7 mouse cellular contexts compared by ENCODE assay signal in genomic region chr5:31452886-31453410, GRCm38 (mm10). TPM values are rescaled to one million over a fixed set of nuclear protein-coding genes. Genes with fewer than 3 reads are reported as not detected.
DNase-seq lines count a peak whose midpoint lies in the region; ATAC-seq and TF ChIP-seq lines count a peak whose summit lies in the region.

No protein-coding gene starts in this region.

- no peak for ATAC-seq in intestine, embryonic 14.5 days (replicated peaks; ENCODE audit: low FRiP score, low TSS enrichment, low read depth)
- ATAC-seq in neural tube, embryonic 12.5 days (ENCODE audit: low FRiP score, low read depth) = no peak

- peak overlapping the region; percentile 75 for H3K4me3 ChIP-seq in testis, adult 2 months (ENCODE audit: control insufficient read depth, low read depth, low read length)
- peak overlapping the region; percentile 51 for H3K4me3 ChIP-seq in intestine, embryonic 14.5 days (ENCODE audit: low read depth, low read length)
- H3K4me3 ChIP-seq in neural tube, embryonic 12.5 days = peak overlapping the region; percentile 43

- DNase-seq in testis, postnatal 10 days (ENCODE audit: low spot score) = no peak
- DNase-seq in embryo, embryonic 11 days = peak; percentile 5
- peak; percentile 55 for DNase-seq in intestine, embryonic 14.5 days (ENCODE audit: low spot score)
- no peak for DNase-seq in left cerebral cortex, postnatal 4 days
- DNase-seq in spleen, postnatal 4 days (ENCODE audit: low spot score in 2 of 2) = no peak

- peak overlapping the region; percentile 65 for H3K9ac ChIP-seq in intestine, embryonic 14.5 days (ENCODE audit: low read length)
- peak overlapping the region; percentile 65 for H3K9ac ChIP-seq in neural tube, embryonic 12.5 days

- no peak for TF ChIP-seq POLR2A in testis, adult 2 months (IDR thresholded peaks at IDR 0.05; ENCODE audit: control insufficient read depth, low read depth, low read length)

- peak overlapping the region; percentile 69 for H3K4me2 ChIP-seq in intestine, embryonic 14.5 days (ENCODE audit: low read length)
- peak overlapping the region; percentile 81 for H3K4me2 ChIP-seq in neural tube, embryonic 12.5 days (replicated peaks)

- H3K9me3 ChIP-seq in intestine, embryonic 14.5 days (ENCODE audit: control insufficient read depth, low read length) = no peaks in the 10 kb centered on the region
- no peaks in the 10 kb centered on the region for H3K9me3 ChIP-seq in neural tube, embryonic 12.5 days

- peaks cover 3% of the 10 kb centered on the region; the same call in 1 of the 2 replicates for H3K4me1 ChIP-seq in testis, adult 2 months (ENCODE audit: control insufficient read depth, insufficient read depth, low read length)
- peaks cover 12% of the 10 kb centered on the region for H3K4me1 ChIP-seq in intestine, embryonic 14.5 days (replicated peaks; ENCODE audit: control insufficient read depth, insufficient read depth, low read length)
- peaks cover 13% of the 10 kb centered on the region for H3K4me1 ChIP-seq in neural tube, embryonic 12.5 days

- no peak overlapping the region for H3K27ac ChIP-seq in testis, adult 2 months (ENCODE audit: control insufficient read depth, insufficient read depth, low read depth, low read length)
- H3K27ac ChIP-seq in intestine, embryonic 14.5 days (ENCODE audit: low read depth) = no peak overlapping the region
- no peak overlapping the region for H3K27ac ChIP-seq in neural tube, embryonic 12.5 days

- 11% methylated on average over 7 of the region's 7 CpGs for WGBS in intestine, embryonic 14.5 days
- WGBS in neural tube, embryonic 12.5 days = 20% methylated on average over 7 of the region's 7 CpGs

- H3K27me3 ChIP-seq in testis, adult 2 months (ENCODE audit: control insufficient read depth, insufficient read depth, low read length) = no peaks in the 10 kb centered on the region
- no peaks in the 10 kb centered on the region for H3K27me3 ChIP-seq in intestine, embryonic 14.5 days (replicated peaks; ENCODE audit: control insufficient read depth, insufficient read depth, low read length)
- no peaks in the 10 kb centered on the region for H3K27me3 ChIP-seq in neural tube, embryonic 12.5 days (replicated peaks)

- H3K36me3 ChIP-seq in testis, adult 2 months (ENCODE audit: control insufficient read depth, insufficient read depth, low read length) = no peaks in the 10 kb centered on the region
- H3K36me3 ChIP-seq in intestine, embryonic 14.5 days (ENCODE audit: control insufficient read depth, insufficient read depth, low read length) = no peaks in the 10 kb centered on the region
- H3K36me3 ChIP-seq in neural tube, embryonic 12.5 days = no peaks in the 10 kb centered on the region

- intact Hi-C loops in left cerebral cortex, postnatal 4 days (cut with DNase I) = loop anchor here (5.0 kb wide), 1 partner anchor 156 kb away; the partner anchor contains the start of genes Fndc4 and Gckr

- TF ChIP-seq CTCF in testis, adult 2 months (IDR thresholded peaks at IDR 0.05; ENCODE audit: control insufficient read depth, insufficient read depth, insufficient replicate concordance, low read depth, low read length) = no peak

RNA-seq across cellular contexts. Expression of gene Zfp512, which starts 0.7 kb away (rescaled TPM):
- polyA plus RNA-seq in testis, adult 2 months (2012; rRNA removed) = 9.1 and 9.2 TPM in 2 replicates
- 43.7 and 48.4 TPM in 2 replicates for polyA plus RNA-seq in intestine, embryonic 14.5 days (2014; fragmentation: Nextera tagmentation; extraction: Ambion mirVana)
- 97.1 and 100 TPM in 2 replicates for polyA plus RNA-seq in neural tube, embryonic 12.5 days (2016; fragmentation: Nextera tagmentation; extraction: Ambion mirVana)
- 10 to 100 TPM; 92.5 to 93.8 TPM for total RNA-seq in left cerebral cortex, postnatal 4 days (2021)

RNA-seq across cellular contexts. Expression of gene 4930548H24Rik, which starts 32.6 kb away (rescaled TPM):
- 4.9 and 5.4 TPM in 2 replicates for polyA plus RNA-seq in testis, adult 2 months (2012; rRNA removed)
- 0.07 TPM in 1 of 2 replicates, not detected in the other for polyA plus RNA-seq in intestine, embryonic 14.5 days (2014; fragmentation: Nextera tagmentation; extraction: Ambion mirVana)
- polyA plus RNA-seq in neural tube, embryonic 12.5 days (2016; fragmentation: Nextera tagmentation; extraction: Ambion mirVana) = not detected in 2 replicates
- under 1 TPM; 0.54 TPM for total RNA-seq in left cerebral cortex, postnatal 4 days (2021)

RNA-seq across cellular contexts. Expression of gene Gpn1, which starts 41.6 kb away (rescaled TPM):
- 13.3 and 15.7 TPM in 2 replicates for polyA plus RNA-seq in testis, adult 2 months (2012; rRNA removed)
- polyA plus RNA-seq in intestine, embryonic 14.5 days (2014; fragmentation: Nextera tagmentation; extraction: Ambion mirVana) = 65.4 and 66.3 TPM in 2 replicates
- 73.2 and 76.3 TPM in 2 replicates for polyA plus RNA-seq in neural tube, embryonic 12.5 days (2016; fragmentation: Nextera tagmentation; extraction: Ambion mirVana)
- total RNA-seq in left cerebral cortex, postnatal 4 days (2021) = 10 to 100 TPM; 42.2 to 44.3 TPM

Comparison
In these comparisons a context has a peak if more than half of its experiments do, and no peak if none do; other contexts are left out.
1. DNase-seq: peak in embryo, embryonic 11 days (single experiment) and intestine, embryonic 14.5 days (single experiment); none in testis, postnatal 10 days (single experiment), left cerebral cortex, postnatal 4 days (single experiment) and spleen, postnatal 4 days (0 of 2).
2. Peak in every context shown above with its lines, with median percentiles within 50 percentile points of each other: H3K4me3 ChIP-seq.